Mouse (Mus musculus): Measurements from ENCODE around the gene Celsr1. TPM values are rescaled to one million over a fixed set of nuclear protein-coding genes. Genes with fewer than 3 reads are reported as not detected.
A peak's percentile ranks its signal among the peaks of the same experiment; 100 is the strongest.

The Celsr1 gene
- polyA plus RNA-seq, 1 experiment from 2014 or later = 3.5 TPM

DNA sequence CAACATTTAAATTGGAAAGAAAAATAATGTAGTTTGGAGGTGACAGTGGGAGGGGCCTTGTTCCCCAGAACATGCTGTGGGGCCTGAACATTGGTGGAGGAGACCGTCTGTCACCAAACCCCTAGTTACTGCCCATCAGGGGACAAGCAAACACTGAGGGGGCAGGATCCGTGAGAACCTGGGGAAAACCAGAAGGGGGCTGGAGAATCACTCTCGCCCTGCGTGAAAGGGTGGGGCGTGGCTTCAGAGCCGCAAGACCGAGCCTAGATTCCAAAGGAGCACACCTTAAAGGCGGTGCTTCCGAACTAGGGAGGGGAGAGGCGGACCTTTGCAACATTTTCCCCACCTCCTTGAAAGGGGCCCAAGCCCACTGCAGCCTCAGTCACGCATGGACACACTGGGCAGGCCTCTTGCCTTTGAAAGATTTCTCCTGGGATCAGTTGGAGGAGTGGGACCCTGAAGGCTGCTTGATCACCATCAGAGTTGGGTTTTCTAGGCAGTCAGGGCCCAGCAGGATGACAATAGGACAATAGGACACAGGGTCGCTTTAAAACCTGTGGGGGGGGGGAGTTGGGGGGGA, 1.3 kb upstream of the Celsr1 start:
- 6% methylated on average over 12 of the region's 12 CpGs for WGBS
- no peak overlapping the region for H3K9ac ChIP-seq (replicated peaks; ENCODE audit: low read length)
- ATAC-seq (ENCODE audit: low FRiP score, low TSS enrichment) = no peak
- no peak overlapping the region; the same call in 1 of the 2 replicates for H3K27ac ChIP-seq (replicated peaks; ENCODE audit: low read depth, low read length)
- no peak for DNase-seq
- peaks cover 14% of the 10 kb centered on the region; the same call in 1 of the 2 replicates for H3K4me1 ChIP-seq (ENCODE audit: control insufficient read depth, insufficient read depth, low read length)
- H3K36me3 ChIP-seq (ENCODE audit: control insufficient read depth, insufficient read depth, low read length) = no peaks in the 10 kb centered on the region
- peak overlapping the region; percentile 71 for H3K4me2 ChIP-seq (ENCODE audit: low read length)
- peaks cover 4% of the 10 kb centered on the region; the same call in 1 of the 2 replicates for H3K9me3 ChIP-seq (ENCODE audit: control insufficient read depth, low read length)
- peaks cover 26% of the 10 kb centered on the region for H3K27me3 ChIP-seq (ENCODE audit: control insufficient read depth, insufficient read depth, low read length)
- no peak overlapping the region for H3K4me3 ChIP-seq (replicated peaks; ENCODE audit: low read depth, low read length)

DNA sequence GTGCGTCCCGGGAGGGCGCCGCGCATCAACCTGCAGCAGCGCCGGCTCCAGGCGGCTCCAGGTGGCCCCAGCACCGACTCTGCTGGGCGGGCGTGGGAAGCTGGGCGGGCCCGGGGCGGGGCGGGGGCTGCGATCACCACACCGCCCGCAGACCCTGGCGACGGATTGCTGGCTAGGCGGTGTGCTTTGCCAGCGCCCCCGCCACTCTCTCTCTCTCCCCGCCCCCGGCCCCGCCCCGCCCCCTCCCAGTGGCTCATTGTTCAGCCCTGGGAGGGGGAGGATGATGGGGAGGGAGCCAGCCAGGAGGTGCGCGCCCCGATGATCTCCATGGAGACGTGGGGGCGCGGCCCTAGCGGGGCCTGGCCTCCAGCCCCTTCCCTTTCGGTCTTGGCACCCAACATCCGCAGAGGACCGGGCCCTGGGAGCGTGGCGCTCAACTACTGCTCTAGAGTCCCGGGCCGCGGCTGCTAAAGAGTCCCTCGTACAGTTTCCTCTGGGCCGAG, 495 bp upstream of the Celsr1 start:
- Histone ChIP-seq H3K4me2 (ENCODE audit: low read length) (peak overlapping the region; percentile 71), H3K9ac (replicated peaks; ENCODE audit: low read length) (peak overlapping the region; percentile 37), H3K4me3 (replicated peaks; ENCODE audit: low read depth, low read length) (peak overlapping the region; percentile 44), H3K27me3 (ENCODE audit: control insufficient read depth, insufficient read depth, low read length) (peaks cover 26% of the 10 kb centered on the region), H3K36me3 (ENCODE audit: control insufficient read depth, insufficient read depth, low read length) (no peaks in the 10 kb centered on the region), H3K4me1 (ENCODE audit: control insufficient read depth, insufficient read depth, low read length) (peaks cover 14% of the 10 kb centered on the region; the same call in 1 of the 2 replicates), H3K27ac (replicated peaks; ENCODE audit: low read depth, low read length) (peak overlapping the region; percentile 55; the same call in 1 of the 2 replicates), H3K9me3 (ENCODE audit: control insufficient read depth, low read length) (peaks cover 4% of the 10 kb centered on the region; the same call in 1 of the 2 replicates)
- peak; percentile 83 for ATAC-seq (ENCODE audit: low FRiP score, low TSS enrichment)
- DNase-seq = peak; percentile 79
- under 1% methylated on average over 39 of the region's 44 CpGs for WGBS

DNA sequence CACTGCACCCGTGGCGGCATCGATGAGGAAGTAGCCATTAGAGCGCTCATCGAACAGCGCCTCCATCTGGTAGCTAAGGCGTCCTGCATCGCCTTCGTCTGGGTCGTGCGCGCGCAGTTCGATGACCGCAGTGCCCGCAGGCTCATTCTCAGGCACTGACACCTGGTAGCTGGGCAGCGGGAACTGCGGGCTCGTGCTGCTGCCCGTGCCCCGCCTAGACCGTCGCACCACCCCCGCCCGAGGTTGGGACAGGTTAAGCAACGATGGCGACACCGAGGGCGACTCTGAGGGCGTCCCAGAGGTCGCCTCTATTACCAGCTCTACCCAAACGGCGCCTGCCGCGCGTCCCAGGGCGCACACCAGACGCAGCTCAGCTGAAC, 776 bp downstream of the Celsr1 start:
- H3K4me3 ChIP-seq (replicated peaks; ENCODE audit: low read depth, low read length) = peak overlapping the region; percentile 44
- H3K4me2 ChIP-seq (ENCODE audit: low read length) = peak overlapping the region; percentile 71
- H3K36me3 ChIP-seq (ENCODE audit: control insufficient read depth, insufficient read depth, low read length) = no peaks in the 10 kb centered on the region
- peak overlapping the region; percentile 37 for H3K9ac ChIP-seq (replicated peaks; ENCODE audit: low read length)
- peak; percentile 72 for DNase-seq
- H3K27ac ChIP-seq (replicated peaks; ENCODE audit: low read depth, low read length) = no peak overlapping the region
- ATAC-seq (ENCODE audit: low FRiP score, low TSS enrichment) = no peak
- peaks cover 4% of the 10 kb centered on the region; the same call in 1 of the 2 replicates for H3K9me3 ChIP-seq (ENCODE audit: control insufficient read depth, low read length)
- 2% methylated on average over 38 of the region's 38 CpGs for WGBS
- peaks cover 14% of the 10 kb centered on the region; the same call in 1 of the 2 replicates for H3K4me1 ChIP-seq (ENCODE audit: control insufficient read depth, insufficient read depth, low read length)
- peaks cover 26% of the 10 kb centered on the region for H3K27me3 ChIP-seq (ENCODE audit: control insufficient read depth, insufficient read depth, low read length)

DNA sequence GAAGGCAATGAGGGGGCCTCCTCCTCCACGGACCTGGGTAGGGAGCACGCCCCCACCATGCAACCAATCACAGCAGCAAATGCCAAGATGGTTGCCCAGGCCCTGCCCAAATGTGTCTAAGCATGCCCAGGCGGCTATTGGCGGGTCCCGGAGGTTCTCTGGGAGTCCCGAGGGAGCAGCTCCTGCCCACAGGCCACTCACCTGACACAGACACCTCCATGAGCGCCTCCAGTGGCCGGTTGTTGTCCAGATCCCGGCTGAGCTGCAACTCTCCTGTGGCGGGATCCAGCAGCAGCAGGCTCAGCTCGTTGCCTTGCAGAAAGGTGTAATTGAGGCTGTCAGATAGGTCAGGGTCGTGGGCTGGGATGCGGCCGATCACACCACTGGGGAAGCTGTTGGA, 3.6 kb downstream of the Celsr1 start:
- no peak for DNase-seq
- H3K9ac ChIP-seq (replicated peaks; ENCODE audit: low read length) = no peak overlapping the region
- no peak overlapping the region for H3K4me3 ChIP-seq (replicated peaks; ENCODE audit: low read depth, low read length)
- H3K27ac ChIP-seq (replicated peaks; ENCODE audit: low read depth, low read length) = no peak overlapping the region
- peaks cover 24% of the 10 kb centered on the region for H3K27me3 ChIP-seq (ENCODE audit: control insufficient read depth, insufficient read depth, low read length)
- peaks cover 14% of the 10 kb centered on the region; the same call in 1 of the 2 replicates for H3K4me1 ChIP-seq (ENCODE audit: control insufficient read depth, insufficient read depth, low read length)
- no peak overlapping the region for H3K4me2 ChIP-seq (ENCODE audit: low read length)
- 80% methylated on average over 14 of the region's 14 CpGs for WGBS
- no peaks in the 10 kb centered on the region for H3K36me3 ChIP-seq (ENCODE audit: control insufficient read depth, insufficient read depth, low read length)
- no peak for ATAC-seq (ENCODE audit: low FRiP score, low TSS enrichment)
- peaks cover 4% of the 10 kb centered on the region; the same call in 1 of the 2 replicates for H3K9me3 ChIP-seq (ENCODE audit: control insufficient read depth, low read length)

DNA sequence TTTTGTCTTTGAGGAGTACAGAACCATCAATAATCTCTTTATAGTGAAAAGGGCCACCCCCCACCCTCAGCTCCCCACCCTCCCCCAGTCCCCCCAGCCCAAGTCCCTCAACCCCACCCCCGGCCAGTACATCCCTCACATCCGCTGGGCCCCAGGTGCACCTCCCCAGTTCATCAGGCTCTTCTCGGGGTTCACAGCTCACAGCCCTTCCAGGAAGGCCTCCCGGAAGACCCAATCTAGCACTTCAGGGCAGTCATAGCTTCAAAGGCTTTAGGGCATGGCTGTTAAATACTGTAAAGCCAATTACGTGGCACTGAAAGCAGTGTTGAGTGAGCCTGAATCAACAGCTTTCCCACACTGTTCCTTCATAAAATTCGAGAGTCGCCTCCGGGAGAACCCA, 5.7 kb downstream of the Celsr1 start:
- H3K4me2 ChIP-seq (ENCODE audit: low read length) = peak overlapping the region; percentile 17
- H3K9me3 ChIP-seq (ENCODE audit: control insufficient read depth, low read length) = peaks cover 4% of the 10 kb centered on the region; the same call in 1 of the 2 replicates
- DNase-seq = no peak
- peaks cover 4% of the 10 kb centered on the region for H3K27me3 ChIP-seq (ENCODE audit: control insufficient read depth, insufficient read depth, low read length)
- no peak overlapping the region for H3K4me3 ChIP-seq (replicated peaks; ENCODE audit: low read depth, low read length)
- WGBS = 67% methylated on average over 8 of the region's 8 CpGs
- no peaks in the 10 kb centered on the region for H3K4me1 ChIP-seq (ENCODE audit: control insufficient read depth, insufficient read depth, low read length)
- H3K27ac ChIP-seq (replicated peaks; ENCODE audit: low read depth, low read length) = no peak overlapping the region
- H3K9ac ChIP-seq (replicated peaks; ENCODE audit: low read length) = no peak overlapping the region
- ATAC-seq (ENCODE audit: low FRiP score, low TSS enrichment) = no peak
- no peaks in the 10 kb centered on the region for H3K36me3 ChIP-seq (ENCODE audit: control insufficient read depth, insufficient read depth, low read length)

DNA sequence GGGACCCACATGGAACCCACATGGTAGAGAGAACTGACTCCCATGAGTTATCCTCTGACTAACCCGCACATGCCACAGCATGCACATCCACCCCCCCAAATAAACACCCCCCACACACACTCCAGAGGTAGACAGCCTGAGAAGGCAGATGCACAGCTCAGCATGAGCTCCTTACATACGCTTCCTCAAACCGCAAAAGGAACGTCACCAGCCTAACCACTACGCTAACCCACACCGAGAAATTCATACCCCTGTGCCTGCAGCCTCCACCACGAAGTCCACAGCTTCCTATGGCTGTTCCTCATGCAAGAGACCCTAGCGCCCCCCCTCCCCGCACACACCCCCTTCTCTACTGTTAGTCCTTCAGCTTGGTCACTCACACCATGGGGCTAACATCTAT, 11.6 kb downstream of the Celsr1 start:
- no peaks in the 10 kb centered on the region for H3K9me3 ChIP-seq (ENCODE audit: control insufficient read depth, low read length)
- H3K27me3 ChIP-seq (ENCODE audit: control insufficient read depth, insufficient read depth, low read length) = no peaks in the 10 kb centered on the region
- WGBS = 85% methylated on average over 9 of the region's 9 CpGs
- H3K36me3 ChIP-seq (ENCODE audit: control insufficient read depth, insufficient read depth, low read length) = no peaks in the 10 kb centered on the region
- ATAC-seq (ENCODE audit: low FRiP score, low TSS enrichment) (no peak), DNase-seq (no peak)
- no peak overlapping the region for H3K9ac ChIP-seq (replicated peaks; ENCODE audit: low read length)
- no peak overlapping the region for H3K4me3 ChIP-seq (replicated peaks; ENCODE audit: low read depth, low read length)
- H3K4me2 ChIP-seq (ENCODE audit: low read length) = no peak overlapping the region
- H3K27ac ChIP-seq (replicated peaks; ENCODE audit: low read depth, low read length) = no peak overlapping the region
- H3K4me1 ChIP-seq (ENCODE audit: control insufficient read depth, insufficient read depth, low read length) = no peaks in the 10 kb centered on the region

DNA sequence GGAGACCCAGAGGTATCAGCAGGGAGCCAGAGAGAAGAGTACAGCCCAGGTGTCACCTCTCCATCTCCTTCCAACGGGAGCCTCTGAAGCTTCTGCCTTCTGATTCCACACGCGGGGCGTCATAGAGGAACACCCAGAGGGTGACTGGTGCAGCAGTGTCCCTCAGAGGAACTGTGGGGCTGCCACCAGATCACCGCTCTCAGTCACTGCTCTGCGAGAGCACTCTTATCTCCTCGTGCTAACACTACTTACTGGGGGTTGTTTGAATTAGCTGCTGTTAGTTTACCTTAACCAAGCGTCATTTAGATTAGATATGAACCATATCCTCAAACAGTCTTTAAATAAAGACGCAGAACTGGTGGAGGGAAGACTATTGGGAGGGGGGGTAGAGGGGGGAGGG, 12.3 kb downstream of the Celsr1 start:
- Histone ChIP-seq H3K27ac (replicated peaks; ENCODE audit: low read depth, low read length) (no peak overlapping the region), H3K9me3 (ENCODE audit: control insufficient read depth, low read length) (no peaks in the 10 kb centered on the region), H3K4me3 (replicated peaks; ENCODE audit: low read depth, low read length) (no peak overlapping the region), H3K36me3 (ENCODE audit: control insufficient read depth, insufficient read depth, low read length) (no peaks in the 10 kb centered on the region), H3K4me2 (ENCODE audit: low read length) (no peak overlapping the region), H3K9ac (replicated peaks; ENCODE audit: low read length) (no peak overlapping the region), H3K27me3 (ENCODE audit: control insufficient read depth, insufficient read depth, low read length) (no peaks in the 10 kb centered on the region), H3K4me1 (ENCODE audit: control insufficient read depth, insufficient read depth, low read length) (no peaks in the 10 kb centered on the region)
- DNase-seq = no peak
- ATAC-seq (ENCODE audit: low FRiP score, low TSS enrichment) = no peak
- WGBS = 84% methylated on average over 9 of the region's 9 CpGs

DNA sequence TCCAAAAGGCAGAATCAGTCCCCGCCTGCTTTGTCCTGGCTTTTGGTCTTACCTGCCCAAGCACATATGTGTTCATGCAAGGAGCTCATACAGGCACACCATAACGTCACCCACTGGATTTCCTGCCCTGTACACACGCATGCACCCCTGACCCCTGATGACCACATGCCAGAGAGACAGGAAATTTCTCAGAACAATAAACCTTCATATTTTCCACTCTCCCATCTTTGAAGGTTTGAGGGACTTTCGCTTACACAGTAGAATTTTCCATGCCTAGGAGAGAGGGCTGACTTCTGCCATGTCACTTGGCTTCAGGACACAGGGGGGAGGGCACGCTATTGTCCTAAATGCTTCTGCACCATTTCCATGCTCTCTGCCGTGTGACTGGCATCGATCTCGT, 13.6 kb downstream of the Celsr1 start:
- Histone ChIP-seq H3K9me3 (ENCODE audit: control insufficient read depth, low read length) (no peaks in the 10 kb centered on the region), H3K4me3 (replicated peaks; ENCODE audit: low read depth, low read length) (no peak overlapping the region), H3K9ac (replicated peaks; ENCODE audit: low read length) (no peak overlapping the region), H3K27ac (replicated peaks; ENCODE audit: low read depth, low read length) (no peak overlapping the region), H3K27me3 (ENCODE audit: control insufficient read depth, insufficient read depth, low read length) (no peaks in the 10 kb centered on the region), H3K4me2 (ENCODE audit: low read length) (no peak overlapping the region), H3K4me1 (ENCODE audit: control insufficient read depth, insufficient read depth, low read length) (no peaks in the 10 kb centered on the region), H3K36me3 (ENCODE audit: control insufficient read depth, insufficient read depth, low read length) (no peaks in the 10 kb centered on the region)
- DNase-seq = no peak
- no peak for ATAC-seq (ENCODE audit: low FRiP score, low TSS enrichment)
- WGBS = 80% methylated on average over 8 of the region's 8 CpGs

Data from midbrain, embryonic 14.5 days (tissue).